Mouse (Mus musculus) intestine, embryonic 16.5 days (tissue): Measurements from ENCODE around the gene Inhbc. TPM values are rescaled to one million over a fixed set of nuclear protein-coding genes. Genes with fewer than 3 reads are reported as not detected.

Experiments used
- ATAC-seq: fragments of 200-750 bp; cut with Nextera tagmentation; 2 replicates; pipeline ENCODE4 v1.8.0; 2017; ENCODE audit warnings: moderate TSS enrichment, moderate library complexity
- H3K27ac ChIP-seq: fragments of 300-500 bp; sonication (generic); 2 replicates; pipeline ENCODE4 v1.5.1; 2014; ENCODE audit warnings: mild to moderate bottlenecking, low read length
- H3K27me3 ChIP-seq: fragments of 300-500 bp; sonication (generic); replicated peaks from 2 replicates; pipeline ENCODE4 v1.6.1; 2014; ENCODE audit warnings: low read length, control low read depth, mixed read lengths; ENCODE audit not compliant: control insufficient read depth, insufficient read depth
- H3K36me3 ChIP-seq: fragments of 300-500 bp; sonication (generic); 2 replicates; pipeline ENCODE4 v1.6.1; 2014; ENCODE audit warnings: low read length, control low read depth; ENCODE audit not compliant: control insufficient read depth, insufficient read depth
- H3K4me1 ChIP-seq: fragments of 300-500 bp; sonication (generic); 2 replicates; pipeline ENCODE4 v1.6.1; 2014; ENCODE audit warnings: low read length, control low read depth, mixed read lengths; ENCODE audit not compliant: control insufficient read depth, insufficient read depth
- H3K4me2 ChIP-seq: fragments of 300-500 bp; sonication (generic); 2 replicates; pipeline ENCODE4 v1.6.1; 2014; ENCODE audit warnings: low read depth, low read length, control low read depth
- H3K4me3 ChIP-seq: fragments of 300-500 bp; sonication (generic); 2 replicates; pipeline ENCODE4 v1.5.1; 2014; ENCODE audit warnings: mild to moderate bottlenecking, low read length
- H3K9ac ChIP-seq: fragments of 300-500 bp; sonication (generic); 2 replicates; pipeline ENCODE4 v1.6.1; 2014; ENCODE audit warnings: low read depth, low read length
- H3K9me3 ChIP-seq: fragments of 300-500 bp; sonication (generic); 2 replicates; pipeline ENCODE4 v1.6.1; 2016; ENCODE audit warnings: low read length, control low read depth; ENCODE audit not compliant: control insufficient read depth
- WGBS: fragments of 180-500 bp; shearing (Covaris S2); extraction: QIAGEN DNeasy Blood & Tissue Kit; methylation state at CpG from one replicate; pipeline ENCODE4 v1.1.7; 2014; 5-methylcytosine and 5-hydroxymethylcytosine counted together
- polyA plus RNA-seq: library from polyadenylated mRNA; unstranded; fragments of >200 nt; fragmentation: Nextera tagmentation; extraction: Ambion mirVana; gene quantifications from 2 replicates; pipeline ENCODE4 v1.2.1, GENCODE M21; 2015

The Inhbc gene
- polyA plus RNA-seq, 1 experiment from 2014 or later, result not detected

GRCm38 (mm10) chr10:127380767-127381742 is 10.8 kb upstream of the Inhbc start:
- Histone ChIP-seq H3K27me3 (no peaks in the 10 kb centered on the region), H3K4me2 (peak overlapping the region; percentile 73), H3K4me3 (peak overlapping the region; percentile 75), H3K9ac (peak overlapping the region; percentile 88), H3K9me3 (no peaks in the 10 kb centered on the region), H3K4me1 (peaks cover 16% of the 10 kb centered on the region), H3K27ac (peak overlapping the region; percentile 94), H3K36me3 (no peaks in the 10 kb centered on the region)
- WGBS, result 2% methylated on average over 40 of the region's 79 CpGs
- ATAC-seq, result peak; percentile 83

GRCm38 (mm10) chr10:127380251-127380691 is 10.0 kb upstream of the Inhbc start, which contains the start of gene R3hdm2:
R3hdm2 (plus strand) TSS chr10:127380327.
- ATAC-seq, result peak; percentile 99
- no peaks in the 10 kb centered on the region for H3K36me3 ChIP-seq
- no peaks in the 10 kb centered on the region for H3K27me3 ChIP-seq
- H3K4me1 ChIP-seq, result peaks cover 15% of the 10 kb centered on the region
- peak within 1 kb of the TSS; percentile 88 for H3K9ac ChIP-seq
- H3K4me3 ChIP-seq, result peak within 1 kb of the TSS; percentile 75
- WGBS, result 1% methylated on average over 45 of the region's 53 CpGs
- peak within 1 kb of the TSS; percentile 83 for H3K4me2 ChIP-seq
- peak within 1 kb of the TSS; percentile 94 for H3K27ac ChIP-seq
- no peaks in the 10 kb centered on the region for H3K9me3 ChIP-seq

GRCm38 (mm10) chr10:127379654-127380053 is 9.4 kb upstream of the Inhbc start:
- no peak for ATAC-seq
- peak overlapping the region; percentile 88 for H3K9ac ChIP-seq
- peak overlapping the region; percentile 75 for H3K4me3 ChIP-seq
- no peaks in the 10 kb centered on the region for H3K9me3 ChIP-seq
- peak overlapping the region; percentile 83 for H3K4me2 ChIP-seq
- H3K4me1 ChIP-seq, result peaks cover 10% of the 10 kb centered on the region
- no peaks in the 10 kb centered on the region for H3K27me3 ChIP-seq
- H3K27ac ChIP-seq, result peak overlapping the region; percentile 94
- H3K36me3 ChIP-seq, result no peaks in the 10 kb centered on the region
- 89% methylated on average over 8 of the region's 8 CpGs for WGBS

- Histone ChIP-seq H3K27me3 (no peaks in the 10 kb centered on the region), H3K4me1 (peaks cover 8% of the 10 kb centered on the region), H3K36me3 (no peaks in the 10 kb centered on the region), H3K4me3 (no peak overlapping the region), H3K27ac (no peak overlapping the region), H3K9ac (no peak overlapping the region), H3K4me2 (no peak overlapping the region), H3K9me3 (no peaks in the 10 kb centered on the region)
- 55% methylated on average over 3 of the region's 3 CpGs for WGBS
- no peak for ATAC-seq
These were observed 7.5 kb upstream of the Inhbc start for GRCm38 (mm10) chr10:127377700-127378099.

- Histone ChIP-seq H3K9ac (no peak overlapping the region), H3K4me2 (no peak overlapping the region), H3K27ac (no peak overlapping the region), H3K27me3 (no peaks in the 10 kb centered on the region), H3K4me3 (no peak overlapping the region), H3K9me3 (no peaks in the 10 kb centered on the region), H3K4me1 (no peaks in the 10 kb centered on the region), H3K36me3 (no peaks in the 10 kb centered on the region)
- 61% methylated on average over 2 of the region's 2 CpGs for WGBS
- no peak for ATAC-seq
These were observed 792 bp upstream of the Inhbc start for GRCm38 (mm10) chr10:127371023-127371422.

GRCm38 (mm10) chr10:127368273-127368672 is 2.0 kb downstream of the Inhbc start:
- no peaks in the 10 kb centered on the region for H3K27me3 ChIP-seq
- H3K9me3 ChIP-seq, result no peaks in the 10 kb centered on the region
- no peak overlapping the region for H3K9ac ChIP-seq
- no peak overlapping the region for H3K4me2 ChIP-seq
- H3K27ac ChIP-seq, result no peak overlapping the region
- H3K4me1 ChIP-seq, result no peaks in the 10 kb centered on the region
- H3K36me3 ChIP-seq, result no peaks in the 10 kb centered on the region
- WGBS, result 58% methylated on average over 2 of the region's 2 CpGs
- H3K4me3 ChIP-seq, result no peak overlapping the region
- ATAC-seq, result no peak

GRCm38 (mm10) chr10:127367116-127367515 is 3.1 kb downstream of the Inhbc start:
- no peak overlapping the region for H3K4me3 ChIP-seq
- H3K4me1 ChIP-seq, result no peaks in the 10 kb centered on the region
- 76% methylated on average over 5 of the region's 5 CpGs for WGBS
- no peaks in the 10 kb centered on the region for H3K9me3 ChIP-seq
- no peak for ATAC-seq
- H3K27ac ChIP-seq, result no peak overlapping the region
- no peaks in the 10 kb centered on the region for H3K27me3 ChIP-seq
- no peaks in the 10 kb centered on the region for H3K36me3 ChIP-seq
- no peak overlapping the region for H3K9ac ChIP-seq
- H3K4me2 ChIP-seq, result no peak overlapping the region

GRCm38 (mm10) chr10:127360714-127361113 is 9.5 kb downstream of the Inhbc start:
- H3K9ac ChIP-seq, result no peak overlapping the region
- H3K36me3 ChIP-seq, result no peaks in the 10 kb centered on the region
- no peak for ATAC-seq
- no peak overlapping the region for H3K27ac ChIP-seq
- no peak overlapping the region for H3K4me2 ChIP-seq
- H3K4me3 ChIP-seq, result no peak overlapping the region
- no peaks in the 10 kb centered on the region for H3K27me3 ChIP-seq
- H3K4me1 ChIP-seq, result no peaks in the 10 kb centered on the region
- 85% methylated on average over 3 of the region's 3 CpGs for WGBS
- no peaks in the 10 kb centered on the region for H3K9me3 ChIP-seq

GRCm38 (mm10) chr10:127355336-127355735 is 14.9 kb downstream of the Inhbc start:
- H3K27me3 ChIP-seq, result no peaks in the 10 kb centered on the region
- H3K4me2 ChIP-seq, result no peak overlapping the region
- H3K4me1 ChIP-seq, result 0 out of 2 replicates have a peak, but pooled peaks cover 2% of the 10 kb centered on the region
- no peak overlapping the region for H3K4me3 ChIP-seq
- no peak overlapping the region for H3K27ac ChIP-seq
- ATAC-seq, result no peak
- no peaks in the 10 kb centered on the region for H3K9me3 ChIP-seq
- no peak overlapping the region for H3K9ac ChIP-seq
- 57% methylated on average over 10 of the region's 10 CpGs for WGBS
- no peaks in the 10 kb centered on the region for H3K36me3 ChIP-seq
